Mouse (Mus musculus) bone marrow, adult 2 months (tissue): ENCODE results near the gene Exoc4.

Experiments used
- CTCF ChIP-seq: fragments of 200-500 bp; IDR thresholded peaks from 2 replicates; pipeline ENCODE4 v1.5.1; 2011; ENCODE audit warnings: low read length, control low read depth; ENCODE audit not compliant: control insufficient read depth, insufficient read depth
- POLR2A ChIP-seq: fragments of 200-500 bp; IDR thresholded peaks from 2 replicates; pipeline ENCODE4 v1.6.1; 2011; ENCODE audit warnings: low read depth, mild to moderate bottlenecking, control low read depth, low read length, borderline replicate concordance; ENCODE audit not compliant: control insufficient read depth

- TF ChIP-seq CTCF (no peak), POLR2A (no peak)
Observed at GRCm38 (mm10) chr6:33859049-33859448, 610.2 kb downstream of the Exoc4 start.
